Mouse (Mus musculus): ENCODE results near the gene Fosl1.

GRCm38 (mm10) chr19:5466916-5467500, 19.7 kb downstream of the Fosl1 start:
- no peak for TF ChIP-seq CTCF (IDR thresholded peaks at IDR 0.05; ENCODE audit: borderline replicate concordance, extremely low read depth, insufficient read depth, insufficient read length)
- TF ChIP-seq POLR2A (IDR thresholded peaks at IDR 0.05; ENCODE audit: borderline replicate concordance, extremely low read depth, insufficient read depth, insufficient read length, poor library complexity, severe bottlenecking), result no peak

Data from brain, embryonic 14.5 days (tissue).